Mouse (Mus musculus): ENCODE measurements at regions not wholly inside any gene's neighbourhood (a gene's known extent, or its start where the extent isn't known, plus 50 kb on each side); places are given as distances from the start of the nearest gene placed in this dataset.
A peak's percentile ranks its signal among the peaks of the same experiment; 100 is the strongest.

DNA sequence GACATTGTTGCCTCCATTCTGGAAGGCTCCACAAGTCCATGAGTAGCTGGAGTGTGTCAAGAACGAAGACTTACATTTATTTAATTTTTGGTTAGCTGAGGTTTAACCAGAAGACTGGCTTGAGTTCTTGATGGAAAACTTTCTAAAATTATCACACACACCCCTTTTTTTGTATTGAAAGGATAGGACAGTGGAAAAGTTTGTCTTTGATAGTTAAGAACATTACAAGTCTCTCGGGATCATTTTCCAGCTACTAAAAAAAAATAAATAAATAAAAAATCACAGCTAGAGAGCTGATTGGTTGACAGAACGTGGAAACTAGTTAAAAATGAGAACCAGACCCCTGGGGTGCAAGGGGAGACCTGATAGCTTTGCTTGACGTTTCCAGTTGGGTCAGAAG lies 173.6 kb upstream of the Slc38a2 start:
- H3K4me2 ChIP-seq (ENCODE audit: low read depth): no peak overlapping the region
- no peak overlapping the region for H3K27ac ChIP-seq

DNA sequence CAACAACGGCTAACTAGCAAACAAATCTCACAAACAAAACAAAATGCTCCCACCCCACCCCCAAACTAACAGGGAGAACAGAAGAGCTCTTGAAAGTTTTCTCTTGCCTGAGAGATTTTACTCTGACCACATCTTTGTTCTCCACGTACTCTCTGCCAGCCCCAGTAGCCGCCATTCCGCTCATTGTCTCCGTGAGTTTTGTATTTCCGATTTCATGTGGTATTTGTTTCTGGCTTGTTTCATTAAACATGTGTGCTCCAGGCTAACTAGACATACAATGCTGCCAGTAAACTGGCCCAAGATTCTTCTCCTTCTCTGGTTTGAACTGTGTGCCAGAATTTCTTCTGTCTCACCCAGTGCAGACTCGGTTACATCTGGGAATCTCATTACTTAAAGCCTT lies 168.2 kb upstream of the Slc38a2 start:
- no peak for DNase-seq (ENCODE audit: low read depth in 3 of 3, low spot score in 3 of 3)
- TF ChIP-seq CTCF (IDR thresholded peaks at IDR 0.05; ENCODE audit: low read depth) (no peak), EP300 (IDR thresholded peaks at IDR 0.05; ENCODE audit: low read depth) (no peak)
- Histone ChIP-seq H3K27me3 (ENCODE audit: control insufficient read depth, insufficient read depth, low read length) (no peaks in the 10 kb centered on the region), H3K36me3 (replicated peaks; ENCODE audit: control insufficient read depth, insufficient read depth, low read depth) (no peaks in the 10 kb centered on the region), H3K27ac (no peak overlapping the region), H3K4me2 (ENCODE audit: low read depth) (no peak overlapping the region), H3K9ac (replicated peaks) (no peak overlapping the region), H3K4me1 (replicated peaks; ENCODE audit: control insufficient read depth in 2 of 2, insufficient read depth in 2 of 2, low read length in 1 of 2) (no peaks in the 10 kb centered on the region), H3K4me3 (ENCODE audit: insufficient read depth in 1 of 2, low read depth in 2 of 2, low read length in 2 of 2) (no peak overlapping the region), H3K9me3 (ENCODE audit: control insufficient read depth, low read length) (no peaks in the 10 kb centered on the region)
- WGBS (ENCODE audit: insufficient replicate concordance): 71% methylated on average over 7 of the region's 7 CpGs
- ATAC-seq (ENCODE audit: insufficient read depth): no peak

More for the DNA sequence above, 173.6 kb upstream of the Slc38a2 start:
- no peaks in the 10 kb centered on the region for H3K4me1 ChIP-seq (replicated peaks; ENCODE audit: control insufficient read depth in 2 of 2, insufficient read depth in 2 of 2, low read length in 1 of 2)
- no peaks in the 10 kb centered on the region for H3K27me3 ChIP-seq (ENCODE audit: control insufficient read depth, insufficient read depth, low read length)
- 44% methylated on average over 4 of the region's 4 CpGs for WGBS (ENCODE audit: insufficient replicate concordance)
- no peaks in the 10 kb centered on the region for H3K36me3 ChIP-seq (replicated peaks; ENCODE audit: control insufficient read depth, insufficient read depth, low read depth)
- ATAC-seq (ENCODE audit: insufficient read depth) (no peak), DNase-seq (ENCODE audit: low read depth in 3 of 3, low spot score in 3 of 3) (no peak)
- H3K4me3 ChIP-seq (ENCODE audit: insufficient read depth in 1 of 2, low read depth in 2 of 2, low read length in 2 of 2): no peak overlapping the region
- no peak overlapping the region for H3K9ac ChIP-seq (replicated peaks)
- TF ChIP-seq EP300 (IDR thresholded peaks at IDR 0.05; ENCODE audit: low read depth) (no peak), CTCF (IDR thresholded peaks at IDR 0.05; ENCODE audit: low read depth) (no peak)
- no peaks in the 10 kb centered on the region for H3K9me3 ChIP-seq (ENCODE audit: control insufficient read depth, low read length)

DNA sequence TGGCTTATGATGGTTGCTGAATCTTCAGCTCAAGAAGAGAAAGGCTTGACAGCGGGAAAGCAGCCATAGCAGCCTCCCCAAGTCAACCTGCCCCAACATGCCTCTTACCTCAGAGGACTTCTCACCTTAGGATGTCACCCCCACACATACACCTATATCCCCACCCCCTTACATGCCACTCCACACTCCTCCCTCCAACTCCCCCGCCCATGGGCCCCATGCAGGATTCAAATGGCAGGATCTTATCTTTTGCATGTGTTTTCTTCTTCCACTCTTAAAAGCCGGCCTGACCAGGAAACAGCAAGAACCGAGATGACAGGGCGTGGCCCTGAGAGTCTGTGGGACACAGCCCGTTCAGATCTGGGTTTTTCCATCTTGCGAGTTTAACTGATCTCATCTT lies 166.4 kb upstream of the Slc38a2 start:
- H3K9me3 ChIP-seq (ENCODE audit: control insufficient read depth, low read length): no peaks in the 10 kb centered on the region
- no peaks in the 10 kb centered on the region for H3K4me1 ChIP-seq (replicated peaks; ENCODE audit: control insufficient read depth in 2 of 2, insufficient read depth in 2 of 2, low read length in 1 of 2)
- H3K9ac ChIP-seq (replicated peaks): no peak overlapping the region
- H3K36me3 ChIP-seq (replicated peaks; ENCODE audit: control insufficient read depth, insufficient read depth, low read depth): no peaks in the 10 kb centered on the region
- H3K27me3 ChIP-seq (ENCODE audit: control insufficient read depth, insufficient read depth, low read length): no peaks in the 10 kb centered on the region
- H3K4me2 ChIP-seq (ENCODE audit: low read depth): no peak overlapping the region
- H3K4me3 ChIP-seq (ENCODE audit: insufficient read depth in 1 of 2, low read depth in 2 of 2, low read length in 2 of 2): no peak overlapping the region
- no peak for ATAC-seq (ENCODE audit: insufficient read depth)
- DNase-seq (ENCODE audit: low read depth in 3 of 3, low spot score in 3 of 3): no peak
- TF ChIP-seq CTCF (IDR thresholded peaks at IDR 0.05; ENCODE audit: low read depth) (no peak), EP300 (IDR thresholded peaks at IDR 0.05; ENCODE audit: low read depth) (no peak)
- H3K27ac ChIP-seq: no peak overlapping the region
- 45% methylated on average over 7 of the region's 7 CpGs for WGBS (ENCODE audit: insufficient replicate concordance)

DNA sequence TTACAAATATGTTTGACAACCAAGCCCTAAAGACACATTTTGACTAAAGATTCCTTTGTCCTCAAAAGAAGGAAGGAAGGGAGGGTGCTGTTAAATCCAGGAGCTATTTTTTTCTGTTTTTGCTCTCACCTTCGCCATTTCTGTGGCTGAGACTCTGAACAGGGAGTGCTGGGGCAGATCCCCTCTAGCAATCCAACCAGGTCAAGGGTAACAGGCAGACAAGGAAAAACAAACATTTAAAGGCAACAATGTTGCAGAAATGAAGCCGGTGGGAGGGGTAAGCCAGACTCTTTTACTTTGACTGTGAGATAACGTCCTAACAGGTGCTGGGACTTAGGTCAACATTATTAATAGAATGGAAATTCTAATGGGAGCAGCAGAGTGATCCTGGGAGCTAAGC lies 158.2 kb upstream of the Slc38a2 start:
- Histone ChIP-seq H3K27ac (no peak overlapping the region), H3K4me2 (ENCODE audit: low read depth) (no peak overlapping the region), H3K27me3 (ENCODE audit: control insufficient read depth, insufficient read depth, low read length) (no peaks in the 10 kb centered on the region), H3K36me3 (replicated peaks; ENCODE audit: control insufficient read depth, insufficient read depth, low read depth) (no peaks in the 10 kb centered on the region), H3K4me3 (ENCODE audit: insufficient read depth in 1 of 2, low read depth in 2 of 2, low read length in 2 of 2) (no peak overlapping the region), H3K9me3 (ENCODE audit: control insufficient read depth, low read length) (no peaks in the 10 kb centered on the region), H3K4me1 (replicated peaks; ENCODE audit: control insufficient read depth in 2 of 2, insufficient read depth in 2 of 2, low read length in 1 of 2) (no peaks in the 10 kb centered on the region), H3K9ac (replicated peaks) (no peak overlapping the region)
- ATAC-seq (ENCODE audit: insufficient read depth) (no peak), DNase-seq (ENCODE audit: low read depth in 3 of 3, low spot score in 3 of 3) (peak in 1 of 3 experiments; percentile 7)
- 43% methylated on average over 3 of the region's 3 CpGs for WGBS (ENCODE audit: insufficient replicate concordance)
- TF ChIP-seq CTCF (IDR thresholded peaks at IDR 0.05; ENCODE audit: low read depth): no peak
- no peak for TF ChIP-seq EP300 (IDR thresholded peaks at IDR 0.05; ENCODE audit: low read depth)

DNA sequence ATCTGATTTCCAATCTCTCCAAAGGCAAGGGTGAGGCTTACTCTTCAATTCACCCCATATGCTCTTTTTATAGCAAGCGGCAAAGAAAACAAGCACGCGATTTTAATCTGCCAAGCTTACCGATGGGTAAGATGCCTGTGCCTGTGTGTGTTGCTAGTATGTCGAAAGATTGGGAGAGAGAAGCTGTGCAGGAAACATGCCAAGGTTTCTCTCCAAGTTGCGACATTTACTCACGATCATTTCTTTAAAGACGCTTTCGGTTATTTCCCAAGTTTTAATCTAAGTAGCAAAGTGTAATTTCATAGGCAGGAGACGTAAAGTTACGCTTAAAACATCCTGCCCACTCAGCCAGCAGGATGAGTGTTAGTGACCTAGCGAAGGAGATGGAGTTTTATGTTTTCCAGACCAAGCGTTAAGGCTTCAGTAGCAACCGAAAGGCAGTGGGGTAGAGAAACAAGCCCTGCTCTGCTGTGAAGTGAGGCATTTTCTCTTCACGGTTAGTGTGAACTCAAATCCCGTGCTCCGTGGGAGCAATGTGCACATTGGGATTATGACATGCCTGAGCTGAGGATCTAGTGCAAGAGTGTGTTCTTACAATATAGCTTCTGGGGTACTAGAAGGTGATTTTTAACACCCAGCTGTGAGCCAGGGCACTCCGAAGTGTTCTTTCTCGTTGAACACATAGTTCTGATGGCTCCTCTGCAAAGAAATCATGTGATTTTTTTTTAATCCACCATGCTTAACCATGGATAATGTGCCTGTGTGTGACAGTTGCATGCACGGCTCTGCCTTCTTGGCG lies 152.6 kb upstream of the Slc38a2 start:
- no peak for TF ChIP-seq CTCF (IDR thresholded peaks at IDR 0.05; ENCODE audit: low read depth)
- TF ChIP-seq EP300 (IDR thresholded peaks at IDR 0.05; ENCODE audit: low read depth): no peak
- Histone ChIP-seq H3K27ac (no peak overlapping the region), H3K9ac (replicated peaks) (no peak overlapping the region), H3K4me3 (ENCODE audit: insufficient read depth in 1 of 2, low read depth in 2 of 2, low read length in 2 of 2) (no peak overlapping the region), H3K36me3 (replicated peaks; ENCODE audit: control insufficient read depth, insufficient read depth, low read depth) (no peaks in the 10 kb centered on the region), H3K4me2 (ENCODE audit: low read depth) (no peak overlapping the region), H3K27me3 (ENCODE audit: control insufficient read depth, insufficient read depth, low read length) (no peaks in the 10 kb centered on the region), H3K4me1 (replicated peaks; ENCODE audit: control insufficient read depth in 2 of 2, insufficient read depth in 2 of 2, low read length in 1 of 2) (no peaks in the 10 kb centered on the region), H3K9me3 (ENCODE audit: control insufficient read depth, low read length) (no peaks in the 10 kb centered on the region)
- DNase-seq (ENCODE audit: low read depth in 3 of 3, low spot score in 3 of 3) (no peak), ATAC-seq (ENCODE audit: insufficient read depth) (no peak)
- WGBS (ENCODE audit: insufficient replicate concordance): 73% methylated on average over 21 of the region's 21 CpGs

Measured in liver, embryonic 14.5 days (tissue).